Mouse (Mus musculus) MEL (cell line): Measurements from ENCODE around the gene Tmem100.

Source experiments
- CTCF ChIP-seq, 3 experiments: IDR thresholded peaks in 2 of 3; conservative IDR thresholded peaks in 1 of 3; 2 replicates each; pipeline ENCODE4 v1.5.1; 2011 to 2012; ENCODE audit warnings: low read length in 3 of 3, low read depth in 2 of 3, mild to moderate bottlenecking in 2 of 3, improper control_type of control experiment in 1 of 3, inconsistent platforms in 1 of 3, mixed read lengths in 1 of 3, moderate library complexity in 1 of 3; ENCODE audit not compliant: control insufficient read depth in 1 of 3, insufficient read depth in 1 of 3, poor library complexity in 1 of 3, severe bottlenecking in 1 of 3
- EP300 ChIP-seq, 2 experiments: IDR thresholded peaks; 2 replicates each; pipeline ENCODE4 v1.6.1; 2011; ENCODE audit warnings: improper control_type of control experiment in 2 of 2, low read length in 2 of 2, low read depth in 1 of 2, mild to moderate bottlenecking in 1 of 2
- ETS1 ChIP-seq: IDR thresholded peaks from 2 replicates; pipeline ENCODE4 v1.6.1; 2012; ENCODE audit warnings: low read depth, mild to moderate bottlenecking, inconsistent platforms, low read length, improper control_type of control experiment, moderate library complexity
- HCFC1 ChIP-seq: IDR thresholded peaks from 2 replicates; pipeline ENCODE4 v1.6.1; 2012; ENCODE audit warnings: low read depth, mild to moderate bottlenecking, inconsistent platforms, low read length, improper control_type of control experiment, moderate library complexity
- MAZ ChIP-seq: IDR thresholded peaks from 2 replicates; pipeline ENCODE4 v1.6.1; 2012; ENCODE audit warnings: low read depth, mild to moderate bottlenecking, inconsistent platforms, low read length, improper control_type of control experiment
- POLR2A ChIP-seq, 2 experiments: IDR thresholded peaks; 2 replicates each; pipeline ENCODE4 v1.6.1; 2011 to 2012; ENCODE audit warnings: low read length in 2 of 2, mild to moderate bottlenecking in 2 of 2, control low read depth in 1 of 2, improper control_type of control experiment in 1 of 2, low read depth in 1 of 2, moderate library complexity in 1 of 2; ENCODE audit not compliant: control insufficient read depth in 1 of 2, insufficient read depth in 1 of 2, poor library complexity in 1 of 2
- POLR2AphosphoS2 ChIP-seq: IDR thresholded peaks from 2 replicates; pipeline ENCODE4 v1.6.1; 2011; ENCODE audit warnings: low read length, improper control_type of control experiment
- ZMIZ1 ChIP-seq: IDR thresholded peaks from 2 replicates; pipeline ENCODE4 v1.6.1; 2012; ENCODE audit warnings: low read depth, mild to moderate bottlenecking, inconsistent platforms, low read length, improper control_type of control experiment, moderate library complexity
- ZNF384 ChIP-seq: IDR thresholded peaks from 2 replicates; pipeline ENCODE4 v1.6.1; 2012; ENCODE audit warnings: low read depth, mild to moderate bottlenecking, inconsistent platforms, low read length, improper control_type of control experiment

- TF ChIP-seq POLR2AphosphoS2 (no peak), EP300 (IDR thresholded peaks at IDR 0.05; ENCODE audit: low read depth in 1 of 2, low read length in 2 of 2) (no peak), POLR2A (IDR thresholded peaks at IDR 0.05; ENCODE audit: control insufficient read depth in 1 of 2, insufficient read depth in 1 of 2, low read depth in 1 of 2, low read length in 2 of 2, poor library complexity in 1 of 2) (no peak), MAZ (no peak), CTCF (IDR thresholded peaks at IDR 0.05 in 2 of 3, conservative IDR thresholded peaks at IDR 0.05 in 1 of 3; ENCODE audit: control insufficient read depth in 1 of 3, insufficient read depth in 1 of 3, low read depth in 2 of 3, low read length in 3 of 3, poor library complexity in 1 of 3, severe bottlenecking in 1 of 3) (no peak), ZMIZ1 (no peak), ZNF384 (no peak), ETS1 (no peak), HCFC1 (no peak)
Measured at GRCm38 (mm10) chr11:89995596-89995995, 34.6 kb upstream of the Tmem100 start.
